Mouse (Mus musculus): ENCODE measurements around the gene Sf3b2. TPM values are rescaled to one million over a fixed set of nuclear protein-coding genes. Genes with fewer than 3 reads are reported as not detected.
A peak's percentile ranks its signal among the peaks of the same experiment; 100 is the strongest.

The Sf3b2 gene
- polyA plus RNA-seq, 1 experiment: 109 TPM

DNA sequence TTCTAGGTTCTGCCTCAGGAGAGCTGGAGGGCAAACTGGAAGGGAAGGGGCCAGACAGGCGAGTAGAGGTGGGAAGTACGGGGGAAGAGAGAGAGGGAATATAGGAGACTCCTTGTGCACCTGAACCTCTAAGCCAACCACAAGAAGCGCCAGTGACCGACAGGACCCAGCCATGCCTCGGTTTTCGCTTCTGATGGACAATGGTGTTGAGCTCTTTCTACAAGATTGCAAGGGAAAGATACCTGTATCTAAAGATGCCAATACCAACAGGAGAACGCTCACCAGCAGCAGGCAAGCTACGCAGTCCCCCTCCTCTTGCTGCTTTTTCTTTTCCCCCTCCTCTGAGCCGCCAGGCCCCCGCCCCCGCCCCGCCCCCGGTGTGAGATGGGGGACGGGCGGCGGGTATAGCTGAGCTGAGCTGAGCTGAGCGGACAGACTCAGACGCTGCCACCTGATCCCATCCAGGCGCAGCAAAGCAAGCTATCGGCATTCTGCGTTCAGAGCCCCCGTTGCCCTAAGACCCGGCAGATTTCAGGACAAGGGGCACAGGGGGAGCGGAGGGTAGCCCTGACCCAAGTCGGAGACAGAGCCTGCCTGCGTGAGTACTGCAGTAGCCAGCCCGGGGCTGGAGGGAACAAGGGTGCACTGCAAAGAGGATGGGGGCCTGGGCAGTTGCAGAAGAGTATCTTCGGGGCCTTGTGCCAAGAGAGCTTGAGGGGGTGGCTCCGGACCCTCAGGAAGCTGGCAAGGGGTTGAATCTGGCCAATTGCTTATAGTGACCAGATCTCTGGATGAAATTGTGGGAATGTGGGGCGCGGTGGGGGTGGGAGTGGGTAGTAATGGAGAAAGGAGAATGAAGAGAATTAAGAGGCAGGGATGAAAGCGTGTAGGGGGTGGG is 2.9 kb upstream of the Sf3b2 start, which contains the start of gene Gal3st3:
TSS of gene Gal3st3 (plus strand) at position 429 of the 898 bp plus-strand sequence.
- H3K79me2 ChIP-seq (ENCODE audit: control insufficient read depth, insufficient read depth): peaks cover 19% of the 10 kb centered on the region
- no peak within 1 kb of the TSS for H3K4me3 ChIP-seq
- no peak within 1 kb of the TSS for H3ac ChIP-seq (ENCODE audit: control insufficient read depth, insufficient read length)
- peaks cover 9% of the 10 kb centered on the region for H3K36me3 ChIP-seq (ENCODE audit: control insufficient read depth, insufficient read depth)
- TF ChIP-seq TCF12 (IDR thresholded peaks at IDR 0.05; ENCODE audit: insufficient read depth, poor library complexity, severe bottlenecking) (no peak), TCF3 (IDR thresholded peaks at IDR 0.05; ENCODE audit: insufficient read length, low read depth) (no peak), E2F4 (IDR thresholded peaks at IDR 0.05; ENCODE audit: insufficient read depth) (no peak), POLR2AphosphoS2 (IDR thresholded peaks at IDR 0.05; ENCODE audit: insufficient read length, low read depth) (no peak)
- H3K27me3 ChIP-seq (ENCODE audit: control insufficient read depth, insufficient read depth, insufficient read length): no peaks in the 10 kb centered on the region
- H3K4me2 ChIP-seq (ENCODE audit: low read depth): no peak within 1 kb of the TSS

GRCm38 (mm10) chr19:5296630-5297029 is 1.4 kb upstream of the Sf3b2 start:
- Histone ChIP-seq H3K79me2 (ENCODE audit: control insufficient read depth, insufficient read depth) (peaks cover 23% of the 10 kb centered on the region), H3K4me3 (peak overlapping the region; percentile 84), H3K36me3 (ENCODE audit: control insufficient read depth, insufficient read depth) (peaks cover 24% of the 10 kb centered on the region), H3K27me3 (ENCODE audit: control insufficient read depth, insufficient read depth, insufficient read length) (no peaks in the 10 kb centered on the region), H3K4me2 (ENCODE audit: low read depth) (peak overlapping the region; percentile 86), H3ac (ENCODE audit: control insufficient read depth, insufficient read length) (no peak overlapping the region)
- peak in 1 of 3 experiments; percentile 12 for TF ChIP-seq MYOD1 (IDR thresholded peaks at IDR 0.05; ENCODE audit: control insufficient read depth in 1 of 3, insufficient read length in 2 of 3, low read depth in 2 of 3)
- no peak for TF ChIP-seq MYOG (IDR thresholded peaks at IDR 0.05; ENCODE audit: control insufficient read depth in 1 of 3, insufficient read depth in 1 of 3, insufficient read length in 2 of 3, low read depth in 2 of 3)

DNA sequence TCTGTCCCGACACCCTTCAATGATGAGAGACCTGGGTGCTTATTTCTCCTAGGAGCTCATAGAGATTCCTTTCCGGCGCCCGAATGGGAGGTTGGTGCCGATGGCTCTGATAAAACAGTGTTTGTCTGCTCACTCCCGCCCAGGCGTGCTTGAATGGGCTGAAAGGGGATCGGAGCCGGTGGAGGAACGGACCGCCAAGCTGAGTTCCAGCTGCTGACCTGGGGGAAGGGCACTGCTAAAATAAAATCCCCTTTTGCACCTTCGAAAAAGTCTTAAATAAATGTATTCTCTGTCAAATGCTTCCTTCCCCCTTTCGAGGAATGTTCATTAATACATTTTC is 451 bp upstream of the Sf3b2 start:
- Histone ChIP-seq H3ac (ENCODE audit: control insufficient read depth, insufficient read length) (peak overlapping the region; percentile 30), H3K4me2 (ENCODE audit: low read depth) (peak overlapping the region; percentile 86), H3K79me2 (ENCODE audit: control insufficient read depth, insufficient read depth) (peaks cover 23% of the 10 kb centered on the region), H3K36me3 (ENCODE audit: control insufficient read depth, insufficient read depth) (peaks cover 33% of the 10 kb centered on the region), H3K4me3 (peak overlapping the region; percentile 84), H3K27me3 (ENCODE audit: control insufficient read depth, insufficient read depth, insufficient read length) (no peaks in the 10 kb centered on the region)
- TF ChIP-seq MAX (IDR thresholded peaks at IDR 0.05; ENCODE audit: low read depth) (no peak), CEBPB (IDR thresholded peaks at IDR 0.05; ENCODE audit: insufficient read depth, poor library complexity, severe bottlenecking) (no peak), REST (IDR thresholded peaks at IDR 0.05; ENCODE audit: insufficient read depth, insufficient read length) (no peak), USF1 (IDR thresholded peaks at IDR 0.05; ENCODE audit: low read depth) (no peak), TCF12 (IDR thresholded peaks at IDR 0.05; ENCODE audit: insufficient read depth, poor library complexity, severe bottlenecking) (no peak), E2F4 (IDR thresholded peaks at IDR 0.05; ENCODE audit: insufficient read depth) (no peak), MYOG (IDR thresholded peaks at IDR 0.05; ENCODE audit: control insufficient read depth in 1 of 3, insufficient read depth in 1 of 3, insufficient read length in 2 of 3, low read depth in 2 of 3) (no peak), POLR2A (IDR thresholded peaks at IDR 0.05; ENCODE audit: insufficient read length, low read depth) (no peak), POLR2AphosphoS2 (IDR thresholded peaks at IDR 0.05; ENCODE audit: insufficient read length, low read depth) (no peak), TCF3 (IDR thresholded peaks at IDR 0.05; ENCODE audit: insufficient read length, low read depth) (no peak)

GRCm38 (mm10) chr19:5278381-5278780 is 16.9 kb downstream of the Sf3b2 start:
- no peaks in the 10 kb centered on the region for H3K27me3 ChIP-seq (ENCODE audit: control insufficient read depth, insufficient read depth, insufficient read length)
- H3K79me2 ChIP-seq (ENCODE audit: control insufficient read depth, insufficient read depth): no peaks in the 10 kb centered on the region
- H3K36me3 ChIP-seq (ENCODE audit: control insufficient read depth, insufficient read depth): peaks cover 54% of the 10 kb centered on the region
- H3ac ChIP-seq (ENCODE audit: control insufficient read depth, insufficient read length): no peak overlapping the region
- no peak overlapping the region for H3K4me3 ChIP-seq
- no peak overlapping the region for H3K4me2 ChIP-seq (ENCODE audit: low read depth)
- no peak for TF ChIP-seq SRF (IDR thresholded peaks at IDR 0.05; ENCODE audit: control insufficient read depth, insufficient read length, low read depth)
- no peak for TF ChIP-seq REST (IDR thresholded peaks at IDR 0.05; ENCODE audit: insufficient read depth, insufficient read length)
- no peak for TF ChIP-seq POLR2A (IDR thresholded peaks at IDR 0.05; ENCODE audit: insufficient read length, low read depth)
- TF ChIP-seq CEBPB (IDR thresholded peaks at IDR 0.05; ENCODE audit: insufficient read depth, poor library complexity, severe bottlenecking): no peak
- no peak for TF ChIP-seq TCF12 (IDR thresholded peaks at IDR 0.05; ENCODE audit: insufficient read depth, poor library complexity, severe bottlenecking)
- no peak for TF ChIP-seq MYOG (IDR thresholded peaks at IDR 0.05; ENCODE audit: control insufficient read depth in 1 of 3, insufficient read depth in 1 of 3, insufficient read length in 2 of 3, low read depth in 2 of 3)
- no peak for TF ChIP-seq E2F4 (IDR thresholded peaks at IDR 0.05; ENCODE audit: insufficient read depth)
- TF ChIP-seq MYOD1 (IDR thresholded peaks at IDR 0.05; ENCODE audit: control insufficient read depth in 1 of 3, insufficient read length in 2 of 3, low read depth in 2 of 3): no peak

- Histone ChIP-seq H3K4me3 (no peak overlapping the region), H3K79me2 (ENCODE audit: control insufficient read depth, insufficient read depth) (no peaks in the 10 kb centered on the region), H3K27me3 (ENCODE audit: control insufficient read depth, insufficient read depth, insufficient read length) (no peaks in the 10 kb centered on the region), H3K36me3 (ENCODE audit: control insufficient read depth, insufficient read depth) (peaks cover 48% of the 10 kb centered on the region), H3ac (ENCODE audit: control insufficient read depth, insufficient read length) (no peak overlapping the region), H3K4me2 (ENCODE audit: low read depth) (no peak overlapping the region)
- no peak for TF ChIP-seq POLR2AphosphoS2 (IDR thresholded peaks at IDR 0.05; ENCODE audit: insufficient read length, low read depth)
- no peak for TF ChIP-seq POLR2A (IDR thresholded peaks at IDR 0.05; ENCODE audit: insufficient read length, low read depth)
- TF ChIP-seq TCF12 (IDR thresholded peaks at IDR 0.05; ENCODE audit: insufficient read depth, poor library complexity, severe bottlenecking): no peak
- no peak for TF ChIP-seq MYOG (IDR thresholded peaks at IDR 0.05; ENCODE audit: control insufficient read depth in 1 of 3, insufficient read depth in 1 of 3, insufficient read length in 2 of 3, low read depth in 2 of 3)
- TF ChIP-seq USF1 (IDR thresholded peaks at IDR 0.05; ENCODE audit: low read depth): no peak
- no peak for TF ChIP-seq MYOD1 (IDR thresholded peaks at IDR 0.05; ENCODE audit: control insufficient read depth in 1 of 3, insufficient read length in 2 of 3, low read depth in 2 of 3)
Measured at GRCm38 (mm10) chr19:5277140-5277539, 18.1 kb downstream of the Sf3b2 start.
